Mouse (Mus musculus) cortical plate, adult 2 months (tissue): ENCODE results near the gene Otof.

ENCODE experiments used
- CTCF ChIP-seq: fragments of 200-500 bp; IDR thresholded peaks from 2 replicates; pipeline ENCODE4 v1.5.1; 2011; ENCODE audit warnings: mild to moderate bottlenecking, control low read depth, low read length; ENCODE audit not compliant: insufficient read depth; ENCODE audit errors: extremely low read depth
- POLR2A ChIP-seq: fragments of 200-500 bp; IDR thresholded peaks from 2 replicates; pipeline ENCODE4 v1.6.1; 2011; ENCODE audit warnings: mild to moderate bottlenecking, low read length, control low read depth; ENCODE audit not compliant: insufficient read depth; ENCODE audit errors: extremely low read depth

DNA sequence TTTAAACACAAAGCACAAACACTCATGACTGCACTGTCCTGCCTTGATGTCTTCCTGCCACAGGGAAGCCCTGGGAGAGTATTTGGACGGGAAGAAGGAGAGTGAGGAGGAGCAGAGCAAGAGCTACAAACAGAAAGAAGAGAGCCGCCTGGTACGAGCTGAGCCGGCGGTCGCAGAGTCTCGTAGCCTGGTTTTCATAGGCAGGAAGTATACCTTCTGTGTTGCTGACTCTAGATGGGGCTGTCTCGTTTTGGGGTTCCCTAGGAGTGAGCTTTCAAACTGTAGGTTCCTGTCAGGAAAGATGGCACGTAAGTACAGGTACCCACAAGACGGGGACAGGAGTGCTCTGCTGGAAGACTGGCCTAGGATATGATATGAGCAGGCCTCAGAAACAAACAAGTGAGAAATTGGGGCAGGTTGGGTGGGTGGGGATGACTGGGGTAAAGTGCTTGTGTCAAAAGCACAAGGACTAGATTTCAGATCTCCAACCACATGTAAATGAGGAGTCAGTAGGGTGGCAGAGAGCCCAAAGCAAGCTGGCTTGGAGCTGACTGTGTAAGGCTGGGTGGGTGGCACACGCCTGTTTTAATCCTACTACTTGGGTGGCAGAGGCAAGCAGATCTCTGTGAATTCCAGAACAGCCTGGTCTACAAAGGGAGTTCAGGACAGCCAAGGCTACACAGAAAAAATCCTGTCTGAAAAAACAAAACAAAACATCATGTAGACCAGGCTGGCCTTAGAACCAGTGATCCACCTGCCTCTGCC lies 119.9 kb downstream of the Otof start:
- TF ChIP-seq POLR2A = no peak
- no peak for TF ChIP-seq CTCF
